Mouse (Mus musculus): ENCODE measurements around the gene Kif19a.

The Kif19a gene

DNA sequence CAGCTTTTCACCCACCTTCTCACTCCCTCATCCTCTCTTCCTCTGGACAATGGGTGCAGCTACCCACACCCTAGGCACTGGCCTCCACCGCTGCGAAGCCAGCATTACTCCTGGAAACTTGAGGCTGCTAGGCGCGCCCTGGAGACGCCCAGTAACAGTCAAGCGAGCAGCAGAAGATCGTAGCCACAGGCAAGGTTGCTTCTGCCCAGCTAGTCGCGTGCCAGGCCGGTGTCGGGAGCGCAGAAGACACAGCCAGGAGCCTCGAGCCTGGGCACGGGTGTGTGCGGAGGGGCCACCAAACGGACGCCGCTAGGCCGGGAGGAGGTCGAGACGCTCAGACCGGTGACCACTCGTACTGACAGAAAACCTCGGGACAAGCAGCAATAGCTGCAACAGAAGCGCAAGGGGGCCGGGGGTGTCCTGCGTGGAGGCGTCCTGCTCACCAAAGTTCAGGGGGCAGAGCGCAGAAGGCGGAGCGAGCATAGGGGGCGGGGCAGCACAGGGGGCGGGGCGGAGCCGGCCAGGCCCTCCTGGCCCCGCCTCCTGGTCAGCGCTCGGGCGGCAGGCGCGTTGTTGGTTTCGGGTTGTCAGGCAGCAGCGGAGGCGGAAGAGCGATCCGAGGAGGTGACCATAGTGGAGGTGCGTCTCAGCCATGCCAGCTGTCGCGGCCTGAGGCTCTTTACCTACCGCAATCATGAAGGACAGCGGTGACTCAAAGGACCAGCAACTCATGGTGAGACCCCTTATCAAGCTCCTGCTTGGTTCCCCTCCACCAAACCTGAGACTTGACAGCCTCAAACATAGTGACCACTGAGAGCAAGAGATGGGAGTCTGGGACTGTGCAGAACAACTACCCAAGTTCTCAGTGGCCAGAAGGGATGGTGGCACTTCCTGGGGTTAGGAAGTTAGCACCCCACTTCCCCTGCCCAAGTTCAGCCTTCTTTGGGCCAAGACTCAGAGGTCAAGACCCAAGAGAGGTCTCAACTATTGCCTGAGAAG lies at the start of gene Kif19a:
TSS of gene Kif19a (plus strand) at position 569 of the 999 bp plus-strand sequence.
- DNase-seq (ENCODE audit: low spot score in 2 of 2) = peak in 1 of 2 experiments; percentile 54

DNA sequence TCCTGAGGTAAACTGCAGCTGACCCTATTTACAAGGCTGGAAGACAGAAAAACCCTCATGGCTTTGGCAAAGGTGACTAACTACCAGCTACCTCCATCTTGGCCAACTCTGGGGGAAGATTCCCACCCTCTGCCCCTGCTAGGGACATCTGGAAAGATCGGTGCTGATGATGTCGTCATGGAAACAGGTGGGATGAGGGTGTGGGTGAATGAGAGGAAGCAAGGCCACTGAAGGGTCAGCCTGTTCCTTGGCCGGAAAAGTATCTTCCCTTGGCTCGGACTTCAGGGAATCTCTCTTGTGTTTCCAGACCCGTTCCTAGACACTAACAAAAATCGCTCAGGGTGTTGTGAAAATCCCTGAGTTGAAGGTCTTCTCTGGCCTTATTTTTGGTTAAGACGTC lies 49.7 kb upstream of the Kif19a start:
- no peak for DNase-seq (ENCODE audit: low spot score in 2 of 2)

DNA sequence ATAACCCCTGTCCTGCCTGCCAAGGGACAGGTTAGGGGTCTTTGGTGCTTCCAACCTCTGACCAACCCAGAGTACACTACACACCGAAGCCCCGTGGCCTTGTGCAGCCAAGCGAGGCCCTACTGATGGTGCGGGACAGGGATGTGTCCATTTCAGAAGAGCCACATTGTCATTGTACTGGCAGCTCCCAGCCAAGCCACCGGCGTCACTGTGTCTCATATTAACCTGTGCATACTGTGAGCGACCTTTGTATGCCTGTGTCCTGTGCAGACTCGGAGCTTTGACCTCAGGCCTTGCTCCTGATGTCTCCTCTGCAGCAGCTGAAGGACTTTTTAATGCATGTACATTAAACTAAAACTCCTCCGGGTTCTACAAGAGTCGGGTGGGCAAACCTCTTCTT lies 44.7 kb upstream of the Kif19a start:
- DNase-seq (ENCODE audit: low spot score in 2 of 2) = no peak

DNA sequence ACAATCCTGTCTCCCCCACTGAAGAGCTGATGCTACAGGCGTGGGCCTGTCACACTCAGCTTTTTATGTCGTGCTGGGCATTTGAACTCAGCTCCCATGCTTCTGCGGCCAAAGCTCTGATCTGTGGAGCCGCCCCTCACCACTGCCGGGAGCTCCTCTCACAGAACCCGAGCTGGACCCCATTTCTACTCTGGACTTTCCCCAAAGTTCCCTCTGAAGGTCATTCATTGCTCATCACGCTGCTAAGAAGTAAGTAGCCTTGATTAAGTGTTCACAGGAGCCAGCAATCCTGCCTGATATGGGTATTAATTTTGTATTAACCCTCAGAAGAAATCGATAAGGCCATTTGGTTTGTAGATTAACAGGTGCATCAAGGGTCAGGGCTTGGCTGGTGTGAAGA lies 42.8 kb upstream of the Kif19a start:
- no peak for DNase-seq (ENCODE audit: low spot score in 2 of 2)

DNA sequence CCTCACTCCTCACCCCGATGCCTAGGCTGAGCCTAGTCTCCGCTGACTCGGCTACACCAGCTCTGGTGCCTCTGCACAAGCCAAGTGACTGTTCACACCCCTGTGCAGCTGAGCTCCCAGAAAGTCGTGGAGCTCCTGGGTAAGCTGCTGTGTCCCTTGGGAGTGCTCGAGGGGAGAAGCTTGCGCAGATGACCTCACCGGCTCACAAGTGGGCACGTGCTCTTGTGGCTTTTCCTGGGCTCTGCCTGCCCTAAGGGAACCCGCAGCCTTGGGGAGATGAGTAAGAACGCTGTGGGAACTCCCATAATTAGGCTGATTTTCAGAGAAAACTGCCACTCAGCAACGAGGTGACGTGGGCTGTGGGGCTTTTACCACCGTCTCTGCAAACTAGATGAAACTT lies 42.2 kb upstream of the Kif19a start:
- DNase-seq (ENCODE audit: low spot score in 2 of 2) = no peak

DNA sequence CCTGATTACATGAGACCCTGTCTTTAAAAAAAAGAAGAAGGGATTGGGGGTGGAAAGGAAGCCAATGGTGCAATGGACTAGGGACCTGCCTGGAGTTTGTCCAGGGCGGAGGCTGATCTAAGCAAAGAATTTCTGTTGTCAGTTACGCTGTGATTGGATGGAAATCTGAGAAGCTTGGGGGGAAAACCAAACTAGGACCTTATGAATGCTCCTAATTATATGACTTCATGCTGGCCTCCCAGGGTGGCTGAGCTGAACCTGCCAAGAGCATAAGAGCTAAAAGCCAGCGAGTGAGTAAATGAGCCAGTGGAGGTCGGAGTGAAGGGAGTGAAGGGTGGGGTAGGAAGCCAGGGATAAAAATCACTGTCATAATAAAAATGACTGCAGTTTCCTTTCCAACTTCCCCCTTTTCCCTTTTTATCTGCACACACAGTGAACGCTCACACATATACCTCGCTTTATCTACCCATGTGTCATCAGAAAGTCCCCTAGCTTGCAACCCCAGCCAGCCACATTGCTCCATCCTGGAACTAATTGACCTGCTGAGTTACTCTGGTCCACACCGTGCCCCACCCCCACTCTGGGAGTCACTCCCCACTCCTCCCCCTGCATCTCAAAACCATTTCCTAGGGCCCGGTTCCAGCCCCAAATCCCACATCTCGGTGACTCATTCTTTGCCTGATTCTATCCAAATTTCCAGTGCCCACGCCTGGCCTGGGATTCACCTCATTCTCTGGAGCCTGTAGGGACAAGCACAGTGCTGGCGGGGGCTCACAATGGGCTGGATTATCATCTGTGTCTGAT lies 40.2 kb upstream of the Kif19a start:
- no peak for DNase-seq (ENCODE audit: low spot score in 2 of 2)

DNA sequence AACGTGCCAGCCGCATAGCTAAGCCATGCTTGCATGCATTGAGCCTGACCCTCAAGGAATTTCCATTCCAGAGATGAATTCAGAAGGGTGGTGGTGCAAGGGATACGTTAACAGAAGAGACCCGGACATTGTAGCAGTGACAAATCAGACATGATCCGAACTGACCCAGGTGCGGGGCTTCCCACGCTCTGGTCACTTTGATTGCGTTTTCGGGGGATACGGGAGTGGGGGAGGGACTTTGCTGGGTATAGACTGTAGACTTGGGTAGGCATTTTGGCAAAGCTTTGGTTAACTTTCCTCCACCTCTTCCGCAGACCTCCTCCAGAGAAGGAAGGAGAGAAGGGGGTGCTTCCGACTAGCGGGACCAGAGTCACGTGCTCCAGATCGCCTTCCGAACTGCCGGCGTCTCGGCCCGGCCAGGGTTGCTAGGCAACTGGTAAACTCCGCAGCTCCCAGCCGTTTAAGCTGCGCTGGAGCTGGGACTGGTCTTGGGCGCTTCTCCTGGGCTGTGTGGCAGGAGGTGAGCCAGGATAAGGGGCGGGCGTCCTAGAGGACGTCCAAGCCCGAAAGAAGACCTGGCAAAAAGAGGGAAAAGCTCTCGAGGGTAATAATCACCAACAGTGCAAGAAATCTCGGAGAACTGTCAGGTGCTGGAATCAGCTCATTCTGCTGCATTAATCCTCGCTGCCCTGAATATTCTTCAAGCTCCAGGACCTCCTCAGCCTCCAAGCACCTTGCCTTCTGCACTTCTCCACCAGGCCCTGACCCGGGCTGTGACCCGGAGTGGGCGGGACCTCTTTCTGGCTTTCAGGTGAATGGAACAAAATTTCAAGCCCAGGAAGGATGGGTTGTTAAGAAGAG lies 38.0 kb upstream of the Kif19a start, which contains the start of gene Dnaic2:
TSS of gene Dnaic2 (plus strand) at position 444 of the 861 bp plus-strand sequence.
- DNase-seq (ENCODE audit: low spot score in 2 of 2) = peak; percentile 88

DNA sequence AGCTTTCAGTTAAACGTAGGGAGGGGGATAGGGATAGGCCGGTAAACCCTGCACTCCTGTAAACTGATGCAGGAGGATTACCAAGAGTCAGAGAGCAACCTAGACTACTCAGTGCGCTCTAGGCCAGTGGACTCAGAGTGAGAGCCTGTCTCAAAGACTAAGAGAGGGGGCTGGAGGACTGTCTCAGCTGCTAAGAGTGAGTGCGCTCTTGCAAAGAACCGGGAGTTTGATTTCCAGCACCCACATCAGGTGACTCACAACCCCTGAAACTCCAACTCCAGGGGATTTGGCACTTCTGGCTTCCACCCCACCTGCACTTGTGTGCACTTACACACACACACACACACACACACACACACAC lies 37.4 kb upstream of the Kif19a start:
- no peak for DNase-seq (ENCODE audit: low spot score in 2 of 2)

DNA sequence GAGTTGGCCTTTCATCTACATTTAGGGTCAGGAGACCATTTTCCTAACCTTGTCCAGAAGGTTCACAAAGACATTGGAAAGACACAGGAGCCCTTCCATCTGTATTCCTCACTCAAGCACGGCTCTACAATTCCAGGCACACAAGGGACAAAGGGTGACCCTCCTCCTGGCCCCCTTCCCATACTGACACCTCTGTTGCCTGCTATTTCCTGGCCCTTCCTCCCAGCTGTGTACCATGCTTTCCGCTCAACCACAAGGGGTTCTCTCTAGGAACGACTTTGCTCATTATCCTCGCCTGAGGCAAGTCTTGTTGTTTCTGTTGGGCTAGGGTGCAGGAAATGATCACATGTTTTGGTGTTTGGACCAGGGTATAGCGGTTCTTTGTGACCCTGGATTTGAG lies 36.9 kb upstream of the Kif19a start:
- DNase-seq (ENCODE audit: low spot score in 2 of 2) = no peak

DNA sequence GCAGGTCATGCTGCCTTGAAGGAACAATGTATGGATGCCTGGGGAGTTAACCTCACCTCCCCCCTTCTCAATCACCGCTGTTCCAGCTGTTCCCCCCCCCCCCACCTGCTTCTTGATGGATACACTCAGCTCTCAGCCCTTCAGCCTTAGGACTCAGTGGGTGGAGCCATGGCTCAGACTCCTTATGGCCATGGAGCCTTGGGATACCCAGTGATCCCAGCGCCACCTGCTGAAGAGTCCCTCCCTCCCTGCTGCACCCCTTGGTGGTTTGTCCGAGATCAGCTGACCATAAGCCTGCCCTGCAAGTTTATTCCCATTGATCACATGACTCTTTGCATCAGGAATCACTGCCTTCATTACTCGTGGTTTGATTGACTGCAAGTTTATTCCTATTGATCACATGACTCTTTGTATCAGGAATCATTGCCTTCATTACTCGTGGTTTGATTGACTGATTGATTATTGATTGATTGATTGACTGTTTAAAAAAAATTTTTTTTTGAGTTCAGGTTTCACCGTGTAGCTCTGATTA lies 35.3 kb upstream of the Kif19a start:
- no peak for DNase-seq (ENCODE audit: low spot score in 2 of 2)

DNA sequence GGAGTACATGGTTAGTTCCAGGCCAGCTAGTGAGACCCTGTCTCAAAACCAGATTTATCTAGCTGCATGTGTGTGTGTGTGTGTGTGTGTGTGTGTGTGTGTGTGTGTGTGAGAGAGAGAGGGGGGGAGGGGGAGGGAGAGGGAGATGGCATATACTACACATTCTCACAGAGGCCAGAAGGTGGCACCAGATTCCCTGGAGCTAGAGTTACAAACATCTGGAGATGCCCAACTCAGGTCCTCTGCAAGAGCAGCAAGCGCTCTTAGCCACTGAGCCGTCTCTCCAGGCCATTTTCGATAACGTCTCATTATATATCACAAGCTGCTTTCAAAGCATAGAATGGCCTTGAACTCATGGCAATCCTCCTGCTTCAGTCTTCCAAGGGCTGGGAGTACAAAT lies 33.5 kb upstream of the Kif19a start:
- DNase-seq (ENCODE audit: low spot score in 2 of 2) = no peak

DNA sequence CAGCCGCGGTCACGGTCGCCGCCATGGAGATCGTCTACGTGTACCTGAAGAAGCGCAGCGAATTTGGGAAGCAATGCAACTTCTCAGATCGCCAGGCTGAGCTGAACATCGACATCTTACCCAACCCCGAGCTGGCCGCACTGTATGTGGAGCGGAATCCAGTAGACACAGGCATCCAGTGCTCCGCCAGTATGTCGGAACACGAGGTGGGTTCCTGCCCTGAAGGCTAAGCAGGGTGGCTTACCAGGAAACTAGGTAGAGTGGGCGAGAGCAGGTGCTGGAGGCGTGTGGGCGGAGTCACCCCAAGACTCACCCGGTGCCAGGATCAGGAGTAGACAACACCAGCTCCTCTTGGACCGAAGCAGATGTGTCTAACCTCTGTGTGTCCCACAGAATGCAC lies 32.3 kb upstream of the Kif19a start:
- DNase-seq (ENCODE audit: low spot score in 2 of 2) = no peak

DNA sequence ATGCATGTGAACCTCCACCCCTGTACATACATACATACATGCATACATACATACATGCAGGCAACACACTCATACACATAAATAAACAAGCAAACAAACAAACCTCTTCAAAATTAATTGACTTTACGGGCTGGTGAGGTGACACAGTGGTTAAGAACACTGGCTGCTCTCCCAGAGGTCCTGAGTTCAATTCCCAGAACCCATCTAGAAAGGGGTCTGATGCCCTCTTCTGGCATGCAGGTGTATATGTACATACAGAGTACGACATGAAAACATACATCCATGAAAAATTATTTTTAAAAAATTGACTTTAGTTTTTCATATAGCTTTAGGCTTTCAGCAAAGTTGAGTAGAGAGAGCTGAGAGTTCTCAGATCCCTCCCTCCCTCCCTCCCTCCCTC lies 29.1 kb upstream of the Kif19a start:
- DNase-seq (ENCODE audit: low spot score in 2 of 2) = no peak

DNA sequence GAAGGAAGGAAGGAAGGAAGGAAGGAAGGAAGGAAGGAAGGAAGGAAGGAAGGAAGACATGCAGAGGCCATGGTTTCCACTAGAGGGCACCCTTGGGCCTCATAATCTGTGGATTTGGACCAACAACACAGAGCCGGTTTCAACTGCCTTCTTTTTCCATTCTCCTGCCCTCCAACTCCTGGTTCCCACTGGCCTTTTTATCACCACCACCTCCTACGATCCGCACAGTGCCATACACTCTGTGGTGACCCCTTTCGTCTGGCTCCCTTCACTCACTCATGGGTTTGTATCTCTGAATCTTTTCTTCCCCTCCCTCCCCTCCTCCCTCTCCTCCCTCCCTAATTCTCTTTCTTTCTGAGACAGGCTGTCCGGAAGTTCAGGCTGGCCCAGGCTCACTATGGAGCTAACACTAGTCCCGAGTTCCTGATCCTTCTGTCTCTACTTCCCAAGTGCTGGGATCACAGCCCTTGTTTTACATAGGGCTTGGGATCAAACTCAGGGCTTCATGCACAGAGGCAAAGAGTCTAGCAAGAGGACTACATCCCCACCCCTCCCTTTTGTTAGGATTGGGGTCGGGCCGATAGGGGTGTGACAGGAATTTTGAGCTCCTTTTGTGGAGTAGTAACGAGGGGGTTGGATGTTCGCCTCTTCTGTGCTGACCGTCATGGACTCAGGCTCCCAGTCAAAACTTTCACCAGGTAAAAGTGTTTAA lies 28.1 kb upstream of the Kif19a start:
- peak; percentile 51 to 68 for DNase-seq (ENCODE audit: low spot score in 2 of 2)

DNA sequence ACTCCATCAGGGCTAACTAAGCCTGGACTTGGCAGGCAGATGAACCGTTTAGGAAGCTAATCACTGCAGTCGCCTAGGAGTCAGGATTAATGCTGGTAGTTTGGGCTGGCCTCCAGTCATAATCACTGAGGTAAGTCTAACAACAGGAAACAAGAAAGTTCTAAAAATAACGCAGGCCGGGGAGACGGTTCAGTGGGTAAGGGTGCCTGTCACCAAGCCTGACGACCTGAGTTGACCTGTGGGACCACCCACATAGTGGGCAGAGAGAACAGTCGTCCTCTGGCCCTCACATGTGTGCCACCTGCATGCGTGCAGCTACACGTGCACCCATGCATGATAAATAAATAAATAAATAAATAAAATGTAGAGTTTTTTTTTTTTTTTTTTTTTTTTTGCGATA lies 24.6 kb upstream of the Kif19a start:
- no peak for DNase-seq (ENCODE audit: low spot score in 2 of 2)

DNA sequence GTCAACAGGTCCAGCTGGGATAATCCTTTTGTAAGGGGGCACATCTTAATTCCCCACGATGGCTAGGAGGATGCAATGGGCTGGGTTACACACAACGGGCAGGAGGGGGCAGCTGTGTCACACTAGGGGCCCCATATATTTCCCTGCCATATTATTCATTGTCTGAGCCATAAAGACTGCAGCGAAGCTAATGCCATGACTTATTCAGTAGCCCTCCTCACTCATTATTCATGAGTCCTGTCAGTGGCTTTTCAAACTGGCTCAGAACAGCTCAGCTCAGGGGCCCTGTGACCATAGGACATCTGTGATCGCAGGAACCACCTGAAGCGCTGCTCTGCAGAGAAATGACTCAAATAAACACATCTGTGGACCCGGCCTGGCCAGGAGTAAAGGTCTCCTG lies 23.7 kb upstream of the Kif19a start:
- DNase-seq (ENCODE audit: low spot score in 2 of 2) = no peak

DNA sequence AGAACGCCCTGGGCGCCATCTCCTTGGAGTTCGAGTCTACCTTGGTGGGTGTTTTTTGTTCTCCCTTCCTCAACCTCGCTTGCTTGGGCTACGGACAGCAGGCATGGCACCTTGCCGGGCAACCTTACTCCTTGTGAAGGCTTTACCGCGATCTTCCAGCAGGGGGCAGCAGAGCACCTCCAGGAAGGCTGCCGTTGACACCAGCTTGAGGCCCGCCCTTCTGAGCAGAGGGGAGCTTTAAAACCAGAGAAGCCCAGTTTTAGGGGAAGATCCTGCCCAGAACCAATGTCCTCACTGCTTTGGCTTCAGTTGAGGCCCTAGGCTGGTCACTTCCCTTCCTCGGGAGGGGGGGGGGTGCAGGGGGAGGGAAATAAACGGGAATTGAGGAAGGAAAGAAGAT lies 20.1 kb upstream of the Kif19a start:
- DNase-seq (ENCODE audit: low spot score in 2 of 2) = peak; percentile 89 to 93

DNA sequence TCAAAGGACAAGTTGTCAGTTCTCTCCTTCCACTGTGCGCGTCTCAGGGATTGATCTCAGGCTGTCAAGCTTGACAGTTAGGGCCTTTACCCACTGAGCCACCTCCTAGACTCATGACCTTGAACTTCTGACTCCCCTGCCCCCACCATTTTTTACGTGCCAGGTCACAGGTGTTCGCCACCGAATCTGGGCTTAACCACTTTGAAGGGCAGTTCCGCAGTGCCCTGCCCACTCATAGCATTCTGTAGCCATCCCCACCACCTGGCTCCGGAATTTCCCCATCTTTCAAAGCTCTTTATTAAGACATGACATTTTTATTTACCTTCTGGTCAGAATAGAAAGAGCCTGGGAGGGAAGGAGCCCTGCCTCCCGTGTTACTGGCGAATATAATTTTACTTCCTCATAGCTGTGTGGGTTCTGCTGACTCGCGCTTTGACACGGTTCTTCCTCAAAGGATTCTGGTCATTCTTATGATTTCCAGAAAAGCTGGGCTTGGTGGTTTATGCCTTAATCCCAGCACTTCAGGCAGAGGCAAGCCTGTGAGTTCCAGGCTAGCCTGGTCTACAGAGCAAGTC lies 17.5 kb upstream of the Kif19a start:
- DNase-seq (ENCODE audit: low spot score in 2 of 2) = no peak

DNA sequence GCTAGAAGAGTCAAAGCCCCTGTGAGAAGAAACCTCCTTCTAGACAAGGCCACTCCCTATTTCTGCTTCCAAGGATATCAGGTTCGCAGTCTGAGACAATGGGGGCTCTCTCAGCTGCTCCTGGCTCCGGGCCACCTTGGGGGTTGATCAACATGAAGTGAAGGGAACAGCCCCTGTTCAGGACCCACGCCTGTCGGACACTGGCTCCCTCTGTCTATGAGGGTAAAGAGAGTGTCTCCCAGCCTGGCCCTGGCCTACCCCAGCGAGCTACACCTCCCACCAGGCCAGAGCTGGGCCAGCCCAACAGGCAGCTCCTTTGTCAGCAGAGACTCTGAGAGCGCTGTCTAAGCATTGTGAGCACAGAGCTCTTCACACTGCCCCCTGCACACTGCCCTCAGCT lies 4.7 kb downstream of the Kif19a start:
- DNase-seq (ENCODE audit: low spot score in 2 of 2) = peak in 1 of 2 experiments; percentile 44

DNA sequence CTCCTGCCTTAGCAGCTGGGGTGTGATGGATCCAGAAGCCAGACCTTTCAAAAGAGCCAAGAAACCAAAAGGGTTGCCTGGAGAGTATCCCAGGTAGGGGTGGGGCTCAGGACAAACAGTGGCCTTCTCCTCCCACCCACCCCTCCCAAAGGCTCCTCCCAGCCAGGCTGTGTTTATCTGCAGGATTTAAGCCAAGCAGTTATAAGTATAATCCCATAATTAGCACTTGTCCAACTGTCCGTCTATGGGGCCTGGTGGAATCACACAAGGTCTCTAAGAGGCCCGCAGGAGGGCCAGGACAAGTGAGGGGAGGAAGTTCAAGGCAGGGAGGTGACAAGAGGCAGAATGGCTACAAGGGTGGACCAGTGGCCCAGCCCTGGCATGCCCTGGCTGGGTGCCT lies 6.7 kb downstream of the Kif19a start:
- no peak for DNase-seq (ENCODE audit: low spot score in 2 of 2)

DNA sequence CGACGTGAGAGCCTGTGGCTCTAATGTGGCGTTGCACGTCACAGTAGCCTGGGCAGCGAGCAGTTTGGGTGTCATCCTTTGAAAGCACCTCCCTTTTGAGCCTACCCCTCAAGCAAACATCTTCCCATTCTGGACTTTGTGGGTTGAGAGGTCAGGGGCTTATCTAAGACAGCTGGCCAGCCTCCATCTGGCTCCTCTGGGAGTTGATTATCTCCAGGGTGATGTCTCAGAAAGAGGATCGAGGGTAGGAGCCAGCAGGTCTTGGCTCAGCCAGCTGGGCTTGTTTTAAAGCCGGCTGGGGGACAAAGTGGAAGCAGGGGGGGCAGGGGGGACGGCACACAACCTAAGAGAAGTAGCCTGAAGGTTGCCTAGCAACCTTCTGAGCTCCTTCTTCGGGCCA lies 14.9 kb downstream of the Kif19a start:
- DNase-seq (ENCODE audit: low spot score in 2 of 2) = no peak
